Mouse (Mus musculus): ENCODE results near the gene Gm49359.
"Not testable (repeated sequence)": the region's sequence is repeated elsewhere in the genome, so short reads cannot be mapped to it uniquely, and the experiment has no call there.

The Gm49359 gene

DNA sequence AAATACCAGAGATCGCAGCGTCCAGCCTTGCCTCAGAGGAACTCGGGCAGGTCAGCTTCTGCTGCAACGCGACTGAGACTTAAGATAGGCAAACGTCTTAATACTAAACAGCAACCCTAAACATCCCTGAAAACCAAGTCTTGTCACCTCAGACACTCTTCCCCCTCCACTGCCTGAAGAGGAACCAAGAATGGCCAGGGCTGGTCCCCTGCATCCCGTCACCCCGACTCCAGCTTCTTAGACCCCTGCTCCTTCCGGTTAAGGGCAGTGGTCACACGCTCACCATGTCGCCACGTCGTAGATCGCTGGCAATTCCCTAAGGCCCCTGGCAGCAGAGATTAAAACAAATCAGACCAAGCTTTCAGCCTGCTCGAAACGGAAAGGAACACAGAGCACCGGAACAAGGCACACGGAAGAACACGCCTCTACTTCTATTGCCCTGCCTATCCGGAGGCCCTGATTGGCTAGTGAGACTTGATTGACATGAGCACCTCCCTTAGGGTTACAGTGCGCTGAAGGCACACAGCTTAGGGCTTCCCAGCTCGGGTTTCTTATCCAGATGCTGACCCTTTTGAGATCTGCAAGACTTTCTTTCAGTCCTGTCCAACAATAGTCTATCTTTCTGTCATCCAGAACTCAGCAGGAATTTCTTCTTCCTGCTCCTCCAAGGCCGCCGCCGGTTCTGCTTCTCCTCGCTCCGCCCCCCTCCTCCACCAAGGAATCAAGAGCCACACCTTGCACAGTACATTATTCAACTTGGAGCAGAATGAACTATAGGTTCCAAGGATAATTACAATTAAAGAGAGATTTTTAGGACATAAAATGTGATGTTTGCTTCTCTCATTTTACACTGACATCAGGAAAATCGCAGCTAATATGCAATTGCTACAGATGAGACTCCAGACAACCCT is at the start of gene Gm49359:
Gene Gm49359 (minus strand): TSS at position 409 of the 911 bp plus-strand sequence.
- not testable (repeated sequence) for TF ChIP-seq GATA4 (IDR thresholded peaks at IDR 0.05; ENCODE audit: insufficient replicate concordance, low read length)
